Mouse (Mus musculus): Measurements from ENCODE around the gene Wfikkn2.

DNA sequence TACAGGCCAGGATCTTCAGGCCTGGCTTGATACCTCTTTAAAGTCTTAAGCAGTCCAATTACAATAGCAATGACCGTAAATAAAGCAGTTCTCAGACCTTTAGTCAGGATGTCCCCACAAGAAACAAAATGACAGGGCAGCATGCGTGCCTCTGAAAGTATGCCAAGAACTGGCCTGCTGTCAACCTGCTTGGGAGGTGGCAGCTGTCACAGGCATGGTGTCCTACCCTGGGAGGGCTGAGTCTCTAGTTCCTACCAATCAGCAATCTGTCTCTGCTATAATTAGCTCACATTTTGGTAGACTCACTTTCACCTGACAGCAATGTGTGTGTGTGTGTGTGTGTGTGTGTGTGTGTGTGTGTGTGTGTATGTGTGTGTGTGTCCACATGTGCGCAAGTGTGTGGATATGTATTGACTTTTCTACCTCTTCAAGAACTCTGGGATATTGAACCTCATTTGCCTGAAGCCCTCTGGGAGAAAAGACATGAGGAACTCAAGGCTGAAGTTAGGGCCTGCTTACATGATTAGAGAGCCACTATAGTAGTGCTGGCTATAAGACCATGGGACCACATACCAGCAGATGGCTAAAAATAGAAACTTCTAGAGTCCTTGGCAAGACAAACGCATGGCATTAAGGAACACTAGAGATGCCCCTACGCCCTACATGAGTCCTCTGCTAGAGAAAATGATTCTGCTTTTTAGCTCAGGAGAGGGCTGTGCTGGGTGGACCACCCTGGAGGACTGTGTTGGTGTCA is 16.4 kb downstream of the Wfikkn2 start:
- TF ChIP-seq CTCF (IDR thresholded peaks at IDR 0.05; ENCODE audit: low read depth, low read length) (no peak), POLR2A (IDR thresholded peaks at IDR 0.05; ENCODE audit: insufficient read depth, low read length) (no peak), EP300 (IDR thresholded peaks at IDR 0.05; ENCODE audit: insufficient read depth, low read depth, low read length) (no peak)
